Mouse (Mus musculus): ENCODE measurements around the gene Olfr918.

The Olfr918 gene

GRCm38 (mm10) chr9:38674501-38674900, at the start of gene Olfr918:
Gene Olfr918, minus strand, starts transcription at chr9:38674601.
- ATAC-seq (ENCODE audit: low TSS enrichment): no peak

GRCm38 (mm10) chr9:38724044-38724443, 49.6 kb upstream of the Olfr918 start:
- no peak for ATAC-seq (ENCODE audit: low TSS enrichment)

GRCm38 (mm10) chr9:38718927-38719441, 44.6 kb upstream of the Olfr918 start:
- peak; percentile 78 for ATAC-seq (ENCODE audit: low TSS enrichment)

GRCm38 (mm10) chr9:38718102-38718501, 43.7 kb upstream of the Olfr918 start, which contains the start of gene Vwa5a:
Gene Vwa5a, plus strand, starts transcription at chr9:38718268.
- ATAC-seq (ENCODE audit: low TSS enrichment): peak; percentile 82

GRCm38 (mm10) chr9:38672887-38673286, 1.5 kb downstream of the Olfr918 start:
- no peak for ATAC-seq (ENCODE audit: low TSS enrichment)

- ATAC-seq (ENCODE audit: low TSS enrichment): no peak
Measured at GRCm38 (mm10) chr9:38665742-38666141, 8.7 kb downstream of the Olfr918 start, which contains the start of gene Olfr917. Gene Olfr917, minus strand, starts transcription at chr9:38665842.

GRCm38 (mm10) chr9:38659775-38660174, 14.6 kb downstream of the Olfr918 start, which contains the start of gene Olfr916:
Gene Olfr916, minus strand, starts transcription at chr9:38659875.
- no peak for ATAC-seq (ENCODE audit: low TSS enrichment)

- ATAC-seq (ENCODE audit: low TSS enrichment): no peak
Measured at GRCm38 (mm10) chr9:38632406-38632805, 42.0 kb downstream of the Olfr918 start.
